Mouse (Mus musculus) heart, postnatal 14 days (tissue): ENCODE results near the gene Hist1h2br. TPM values are rescaled to one million over a fixed set of nuclear protein-coding genes. Genes with fewer than 3 reads are reported as not detected.
"Not testable (repeated sequence)": the region's sequence is repeated elsewhere in the genome, so short reads cannot be mapped to it uniquely, and the experiment has no call there.

Source experiments
- DNase-seq, 2 experiments: peaks; one replicate each; pipeline ENCODE4 v3.0.0; 2021 to 2022
- intact Hi-C: fragments of 180-260 bp; cut with DNase I; formaldehyde crosslinking; loops from one replicate; pipeline ENCODE4 v1.15.1; 2025
- long read RNA-seq, 2 experiments: library from polyadenylated mRNA; stranded (forward); transcript quantifications; one replicate each; pipeline ENCODE4 v2.0.0; 2021
- total RNA-seq, 2 experiments: library from RNA; stranded (reverse); gene quantifications; 2 replicates each; pipeline ENCODE4 v1.2.3; 2021

The Hist1h2br gene
- total RNA-seq = 100 to 1,000 TPM in 1 of 2 experiments, 10 to 100 TPM in 1; 52.5 to 108 TPM
- long read RNA-seq, experiment 1 = 0 reads
- long read RNA-seq, experiment 2, partial matches to known transcripts = 0 of 1 reads
- long read RNA-seq, experiment 2, other reads (novel, unspliced or antisense) = 0 of 1 reads

DNA sequence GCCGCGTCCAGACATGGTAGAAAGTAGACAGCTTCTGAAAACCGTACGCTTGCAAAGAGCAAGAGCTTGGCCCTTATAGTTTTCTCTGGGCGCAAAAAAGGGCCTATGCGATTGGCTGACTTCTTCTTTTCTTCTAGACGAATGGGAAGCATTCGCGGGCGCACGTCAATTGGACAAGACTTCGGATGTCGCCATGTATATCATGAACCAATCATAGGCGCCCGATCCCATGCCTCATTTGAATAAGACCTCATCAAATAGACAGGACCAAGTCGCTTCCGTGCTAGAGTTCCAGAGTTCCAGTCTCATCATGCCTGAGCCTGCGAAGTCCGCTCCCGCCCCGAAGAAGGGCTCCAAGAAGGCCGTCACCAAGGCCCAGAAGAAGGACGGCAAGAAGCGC lies at the start of gene Hist1h2br, which contains the start of gene Hist1h2ap:
Gene Hist1h2br (plus strand): TSS at position 283 of the 400 bp plus-strand sequence.
Gene Hist1h2ap (minus strand): TSS at position 47 of the 400 bp plus-strand sequence.
- DNase-seq, intact Hi-C loops: not testable (repeated sequence)

DNA sequence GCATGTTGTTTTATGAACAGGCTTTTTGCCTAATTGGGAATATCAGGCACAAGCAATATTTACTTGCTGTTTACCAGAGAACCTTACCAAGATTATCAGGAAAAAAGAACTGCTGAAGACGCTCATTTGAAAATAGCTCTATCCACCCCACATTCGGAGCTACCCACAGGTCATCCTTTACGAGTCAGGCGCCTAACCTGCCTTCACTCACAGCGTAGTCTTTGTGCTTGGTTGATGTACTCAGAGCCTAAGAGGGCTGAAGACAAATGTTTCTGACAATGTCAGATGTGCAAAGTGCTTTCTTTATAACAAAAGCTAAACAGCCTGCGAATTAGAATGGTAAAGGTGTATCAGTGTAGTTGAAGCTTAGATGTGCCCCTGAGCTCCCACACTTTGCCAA lies 49.2 kb upstream of the Hist1h2br start:
- DNase-seq = no peak
- intact Hi-C loops = no loop called here

DNA sequence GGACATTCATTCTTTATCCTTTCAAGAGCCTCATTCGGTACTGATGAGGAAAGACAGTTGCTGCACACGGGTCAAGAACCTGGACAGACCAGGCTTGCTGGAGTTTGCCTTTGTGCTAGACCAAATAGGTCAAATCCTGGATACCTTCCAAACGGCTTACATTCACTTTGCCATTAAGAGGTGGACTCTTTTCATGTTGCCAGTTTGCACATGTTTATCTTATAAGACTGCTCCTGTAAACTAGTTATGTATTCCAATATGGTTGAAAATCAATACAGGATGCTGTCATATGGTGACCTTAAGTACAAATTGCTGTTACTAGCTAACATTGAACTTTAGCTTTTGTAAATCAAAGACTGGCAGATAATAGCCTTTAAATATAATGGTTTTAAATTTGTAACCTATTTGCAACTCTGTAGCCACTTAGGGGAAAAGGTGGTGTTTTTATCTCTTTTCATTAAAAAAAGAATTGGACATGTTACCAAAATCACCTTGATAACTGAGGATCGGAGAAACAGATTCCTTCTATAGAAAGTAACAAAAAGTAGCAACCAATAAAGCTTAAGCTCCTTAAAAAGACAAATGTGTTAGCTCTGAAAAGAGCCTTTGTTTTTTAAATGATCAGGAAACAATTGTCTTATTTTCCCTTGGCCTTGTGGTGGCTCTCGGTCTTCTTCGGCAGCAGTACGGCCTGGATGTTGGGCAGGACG lies 47.2 kb upstream of the Hist1h2br start:
- no peak for DNase-seq
- intact Hi-C loops = no loop called here

DNA sequence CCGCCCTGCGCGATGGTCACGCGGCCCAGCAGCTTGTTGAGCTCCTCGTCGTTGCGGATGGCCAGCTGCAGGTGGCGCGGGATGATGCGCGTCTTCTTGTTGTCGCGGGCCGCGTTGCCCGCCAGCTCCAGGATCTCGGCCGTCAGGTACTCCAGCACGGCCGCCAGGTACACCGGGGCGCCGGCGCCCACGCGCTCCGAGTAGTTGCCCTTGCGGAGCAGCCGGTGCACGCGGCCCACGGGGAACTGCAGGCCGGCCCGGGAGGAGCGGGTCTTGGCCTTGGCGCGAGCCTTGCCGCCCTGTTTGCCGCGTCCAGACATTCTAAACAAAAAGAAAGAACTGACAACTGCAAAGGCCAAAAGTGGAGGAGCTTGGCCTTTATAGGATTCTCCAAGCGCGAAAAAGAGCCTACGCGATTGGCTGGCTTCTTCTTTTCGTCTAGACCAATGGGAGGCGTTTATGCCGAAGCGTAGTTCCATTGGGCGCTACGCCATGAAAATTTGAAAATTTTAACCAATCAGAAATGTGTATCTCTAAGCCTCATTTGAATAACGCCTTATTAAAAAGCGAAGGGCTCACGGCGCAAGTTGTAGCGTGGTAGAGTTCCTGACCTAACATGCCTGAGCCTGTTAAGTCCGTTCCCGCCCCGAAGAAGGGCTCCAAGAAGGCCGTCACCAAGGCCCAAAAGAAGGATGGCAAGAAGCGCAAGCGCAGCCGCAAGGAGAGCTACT lies 46.5 kb upstream of the Hist1h2br start, which contains the start of the genes Hist1h2an and Hist1h2bp:
Gene Hist1h2an (minus strand): TSS at position 320 of the 731 bp plus-strand sequence.
Gene Hist1h2bp (plus strand): TSS at position 563 of the 731 bp plus-strand sequence.
- intact Hi-C loops = not testable (repeated sequence)
- peak; percentile 77 to 87 for DNase-seq

DNA sequence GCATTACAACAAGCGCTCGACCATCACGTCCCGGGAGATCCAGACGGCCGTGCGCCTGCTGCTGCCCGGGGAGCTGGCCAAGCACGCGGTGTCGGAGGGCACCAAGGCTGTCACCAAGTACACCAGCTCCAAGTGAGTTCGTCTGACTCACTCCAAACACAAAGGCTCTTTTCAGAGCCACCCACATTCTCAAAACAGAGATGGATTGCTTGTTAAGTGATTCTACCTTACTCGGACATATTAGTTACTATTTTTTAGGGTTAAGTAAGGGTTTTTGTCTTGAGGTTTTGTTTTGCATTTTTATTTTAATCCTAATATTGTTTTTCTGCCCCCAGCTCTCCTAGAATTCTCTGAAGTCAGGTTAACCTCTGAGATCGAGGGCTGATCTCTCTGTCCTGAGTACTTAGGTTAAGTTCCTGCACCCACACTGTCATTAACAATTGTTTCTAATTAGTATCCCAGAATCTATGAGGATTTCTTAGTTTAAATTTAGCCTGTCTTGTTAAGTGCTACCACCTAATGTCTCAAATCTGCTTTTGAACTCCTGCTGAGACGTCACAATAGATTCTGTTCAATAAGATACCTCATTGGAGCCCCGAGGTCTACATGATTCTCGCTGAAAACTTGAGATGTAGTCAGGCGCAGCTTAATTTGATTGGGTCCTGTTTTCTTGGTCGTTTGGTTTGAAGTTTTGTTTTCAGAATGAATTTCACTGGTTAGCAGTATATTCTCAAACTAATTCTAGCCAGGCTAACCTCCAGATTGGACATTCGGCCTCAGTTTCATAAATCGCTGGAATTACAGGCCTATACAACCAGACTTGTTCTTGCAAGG lies 45.6 kb upstream of the Hist1h2br start:
- no peak for DNase-seq
- intact Hi-C loops = no loop called here

DNA sequence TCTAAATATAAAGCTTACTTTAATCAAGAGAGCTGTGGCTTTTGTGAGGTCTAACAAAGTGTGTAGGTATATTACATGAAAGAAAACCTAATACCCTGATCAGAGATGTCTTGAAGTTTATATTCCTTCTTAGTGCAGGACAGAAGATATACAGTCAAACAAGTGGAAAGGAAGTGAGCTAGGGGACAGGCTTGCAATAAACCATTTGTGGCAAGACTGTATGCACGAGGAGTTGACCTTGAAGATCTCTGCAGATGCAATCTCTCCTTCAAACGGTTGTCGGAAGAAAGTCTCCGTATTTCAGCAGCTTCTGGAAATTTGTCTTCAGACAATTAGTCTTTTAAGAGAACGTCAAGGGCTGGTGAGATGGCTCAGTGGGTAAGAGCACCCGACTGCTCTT lies 43.6 kb upstream of the Hist1h2br start:
- no peak for DNase-seq
- intact Hi-C loops = loop anchor here (10.0 kb wide), 1 partner anchor 55 kb away; no protein-coding TSS in a partner anchor

DNA sequence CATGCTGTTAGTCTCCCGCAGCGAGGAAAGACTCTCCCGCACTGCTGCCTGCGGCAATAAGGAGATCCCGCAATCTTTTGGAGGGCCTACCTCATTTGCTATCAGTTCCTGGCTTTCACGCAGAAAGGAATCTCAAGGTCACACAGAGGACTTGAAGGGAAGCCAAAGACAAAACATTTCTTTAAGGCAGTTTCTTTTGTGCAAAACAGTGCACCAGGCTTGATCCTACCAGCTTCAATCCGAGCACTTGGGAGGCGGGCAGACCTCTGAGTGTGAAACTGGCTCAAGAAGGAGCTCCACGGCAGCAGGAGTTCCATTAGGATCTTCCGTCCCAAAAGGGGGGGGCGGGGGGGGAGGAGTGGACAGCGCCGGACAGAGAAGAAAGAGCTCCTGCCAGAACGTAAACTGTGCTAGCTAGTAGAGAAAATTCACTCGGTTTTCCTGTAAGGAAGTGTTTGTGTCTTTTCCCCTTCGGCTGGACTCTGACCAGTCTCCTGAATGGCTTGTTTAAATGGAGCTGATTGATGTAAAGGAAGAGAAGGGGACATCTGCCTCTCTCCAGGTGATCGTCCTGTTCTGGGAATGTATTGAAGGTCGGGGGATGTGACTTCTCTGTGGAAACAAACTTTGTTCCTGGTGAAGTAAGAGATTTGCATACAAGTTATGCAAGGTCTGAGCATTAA lies 42.8 kb upstream of the Hist1h2br start:
- intact Hi-C loops = loop anchor here (10.0 kb wide), 1 partner anchor 54 kb away; no protein-coding TSS in a partner anchor
- DNase-seq = no peak

DNA sequence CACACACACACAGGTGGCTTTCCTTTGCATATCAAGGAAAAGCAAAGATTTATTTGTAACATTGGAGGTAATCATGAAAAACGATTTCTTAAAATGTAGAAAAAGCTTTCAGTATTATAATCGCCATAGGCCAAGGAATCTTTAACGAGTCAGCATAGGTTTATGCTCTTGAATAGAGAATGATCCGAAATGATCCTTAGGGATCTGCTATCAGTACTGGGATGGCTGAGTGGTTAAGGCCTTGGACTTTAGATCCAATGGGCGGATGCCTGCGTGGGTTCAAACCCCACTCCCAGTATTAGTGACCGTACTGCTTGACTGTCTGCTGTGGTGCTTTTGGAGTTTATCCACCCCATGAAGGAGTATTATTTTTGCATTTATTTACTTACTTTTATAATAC lies 38.0 kb upstream of the Hist1h2br start:
- DNase-seq = no peak
- intact Hi-C loops = loop anchor here (10.0 kb wide), 1 partner anchor 49 kb away; no protein-coding TSS in a partner anchor

DNA sequence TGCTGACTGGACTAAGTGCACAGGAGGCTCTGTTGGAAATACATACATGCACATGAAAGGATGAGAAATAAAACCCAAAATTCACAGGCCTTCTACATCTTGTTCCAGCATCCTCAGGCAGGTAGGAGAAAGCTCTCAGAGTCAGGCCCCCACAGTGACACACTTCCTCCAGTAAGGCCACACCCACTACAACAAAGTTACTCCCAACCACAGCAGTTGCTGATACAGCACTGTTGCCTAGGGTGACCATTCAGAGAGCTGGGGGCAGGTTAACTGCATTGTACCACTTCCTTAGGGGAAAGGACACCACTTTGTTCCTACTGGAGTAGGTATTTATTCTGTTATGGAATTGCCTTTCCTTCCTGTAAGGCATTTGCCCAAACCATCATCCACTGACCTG lies 36.4 kb upstream of the Hist1h2br start:
- DNase-seq = not testable (repeated sequence)
- intact Hi-C loops = loop anchor here (10.0 kb wide), 1 partner anchor 48 kb away; no protein-coding TSS in a partner anchor

DNA sequence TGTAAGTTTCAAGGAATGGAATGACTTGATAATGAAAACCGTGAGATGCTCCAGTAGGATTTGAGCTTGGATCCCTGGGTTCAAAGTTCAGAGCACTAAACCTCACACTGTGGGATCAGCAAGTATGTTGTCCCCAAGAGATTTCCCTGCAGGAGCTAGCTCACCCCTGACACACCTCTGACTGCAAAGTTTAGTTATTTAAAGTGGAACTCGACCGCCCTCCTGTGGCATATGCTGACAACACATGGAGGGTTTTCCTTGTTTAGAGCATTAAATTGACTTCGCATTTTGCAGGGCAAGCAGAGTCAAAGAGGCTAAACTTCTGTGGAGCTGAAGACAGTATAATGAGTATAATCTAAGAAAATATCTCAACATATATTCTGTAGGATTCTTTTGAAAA lies 30.5 kb upstream of the Hist1h2br start:
- intact Hi-C loops, DNase-seq: not testable (repeated sequence)

DNA sequence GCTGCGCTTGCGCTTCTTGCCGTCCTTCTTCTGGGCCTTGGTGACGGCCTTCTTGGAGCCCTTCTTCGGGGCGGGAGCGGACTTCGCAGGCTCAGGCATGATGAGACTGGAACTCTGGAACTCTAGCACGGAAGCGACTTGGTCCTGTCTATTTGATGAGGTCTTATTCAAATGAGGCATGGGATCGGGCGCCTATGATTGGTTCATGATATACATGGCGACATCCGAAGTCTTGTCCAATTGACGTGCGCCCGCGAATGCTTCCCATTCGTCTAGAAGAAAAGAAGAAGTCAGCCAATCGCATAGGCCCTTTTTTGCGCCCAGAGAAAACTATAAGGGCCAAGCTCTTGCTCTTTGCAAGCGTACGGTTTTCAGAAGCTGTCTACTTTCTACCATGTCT lies 23.5 kb upstream of the Hist1h2br start, which contains the start of the genes Hist1h2bq and Hist1h2ao:
Gene Hist1h2bq (minus strand): TSS at position 125 of the 400 bp plus-strand sequence.
Gene Hist1h2ao (plus strand): TSS at position 393 of the 400 bp plus-strand sequence.
- DNase-seq, intact Hi-C loops: not testable (repeated sequence)

DNA sequence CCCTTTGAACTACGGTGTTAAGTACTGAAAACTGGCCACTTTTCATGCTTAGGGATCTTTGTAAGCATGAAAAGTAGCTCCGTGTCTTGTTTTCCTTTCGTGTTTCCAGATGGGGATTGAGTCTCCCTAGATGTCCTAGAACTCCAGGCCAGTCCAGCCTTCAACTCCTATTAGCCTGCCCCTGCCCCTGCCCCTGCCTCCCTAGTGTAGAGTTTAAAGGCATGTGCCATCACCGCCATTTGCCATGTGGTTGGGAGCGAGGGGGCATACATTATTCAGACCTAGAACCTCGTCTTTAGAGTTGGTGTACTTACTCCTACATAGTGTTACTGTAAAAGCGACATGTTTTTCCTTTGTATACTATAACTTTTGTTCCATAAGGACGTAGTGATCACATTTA lies 22.5 kb upstream of the Hist1h2br start:
- DNase-seq, intact Hi-C loops: not testable (repeated sequence)

DNA sequence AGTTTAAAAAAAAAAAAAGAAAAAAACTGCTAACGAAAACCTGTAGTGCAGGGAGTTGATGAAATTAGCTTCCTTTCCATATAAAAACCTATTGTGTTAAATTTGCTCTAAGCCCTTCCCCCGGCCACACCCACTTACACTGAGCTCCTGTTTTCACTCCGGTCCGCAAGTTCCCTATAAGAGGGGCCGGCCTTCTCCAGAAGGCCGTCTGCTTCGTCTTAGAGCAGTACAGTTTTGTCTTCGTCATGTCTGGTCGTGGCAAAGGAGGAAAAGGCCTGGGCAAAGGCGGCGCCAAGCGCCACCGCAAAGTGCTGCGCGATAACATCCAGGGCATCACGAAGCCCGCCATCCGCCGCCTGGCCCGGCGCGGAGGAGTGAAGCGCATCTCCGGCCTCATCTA lies 22.0 kb upstream of the Hist1h2br start, which contains the start of gene Hist1h4m:
Gene Hist1h4m (plus strand): TSS at position 208 of the 400 bp plus-strand sequence.
- peak; percentile 22 to 34 for DNase-seq
- intact Hi-C loops = not testable (repeated sequence)

DNA sequence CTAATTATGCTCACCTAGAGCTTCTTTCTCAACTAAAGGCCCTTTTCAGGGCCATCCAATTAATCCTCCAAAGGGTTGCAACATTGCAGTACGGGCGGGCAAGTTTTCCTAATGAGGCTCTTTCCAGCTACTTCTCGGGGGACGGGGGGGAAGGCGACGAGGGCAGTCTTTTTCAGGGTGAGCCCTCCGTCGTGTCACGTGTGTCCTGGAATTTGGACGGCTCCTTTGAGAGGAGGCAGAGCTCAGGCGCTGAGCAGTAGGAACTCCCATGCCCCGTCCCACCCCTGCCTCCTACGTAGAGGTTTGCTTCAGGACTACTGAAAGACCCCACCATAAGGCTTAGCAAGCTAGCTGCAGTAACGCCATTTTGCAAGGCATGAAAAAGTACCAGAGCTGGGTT lies 21.5 kb upstream of the Hist1h2br start:
- DNase-seq, intact Hi-C loops: not testable (repeated sequence)

DNA sequence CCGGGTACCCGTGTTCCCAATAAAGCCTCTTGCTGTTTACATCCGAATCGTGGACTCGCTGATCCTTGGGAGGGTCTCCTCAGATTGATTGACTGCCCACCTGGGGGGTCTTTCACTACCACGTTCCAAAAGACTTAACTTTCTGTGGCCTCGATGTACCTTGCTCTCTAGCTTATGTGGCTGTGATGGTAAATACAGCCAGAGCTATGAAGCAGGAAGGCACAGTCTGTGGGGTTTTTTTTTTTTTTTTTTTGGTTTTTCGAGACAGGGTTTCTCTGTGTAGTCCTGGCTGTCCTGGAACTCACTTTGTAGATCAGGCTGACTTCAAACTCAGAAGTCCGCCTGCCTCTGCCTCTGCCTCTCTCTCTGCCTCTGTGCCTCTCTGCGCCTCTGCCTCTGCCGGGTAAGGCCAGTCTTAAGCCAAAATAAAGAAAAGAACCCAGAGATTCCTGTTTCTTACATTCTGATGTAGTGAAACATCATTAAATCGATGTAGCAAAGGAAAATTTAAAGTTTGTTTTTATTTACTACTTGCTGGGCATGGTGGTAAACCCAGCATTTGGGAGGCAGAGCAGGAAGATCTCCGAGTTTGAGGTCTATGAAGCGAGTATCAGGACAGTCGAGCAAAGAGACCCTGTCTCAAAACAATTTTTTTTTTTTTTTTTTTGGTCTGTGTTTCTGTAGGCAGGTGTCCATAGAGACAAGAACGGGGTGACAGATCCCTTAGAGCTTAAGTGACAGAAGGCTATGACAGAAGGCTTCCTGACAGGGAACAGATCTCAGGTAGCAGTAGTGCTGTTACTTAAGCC lies 13.3 kb upstream of the Hist1h2br start:
- intact Hi-C loops = loop anchor here (10.0 kb wide), 1 partner anchor 1935 kb away; the partner anchor contains the start of genes Hist1h2ab, Hist1h3b and Hist1h4b
- DNase-seq = not testable (repeated sequence)

DNA sequence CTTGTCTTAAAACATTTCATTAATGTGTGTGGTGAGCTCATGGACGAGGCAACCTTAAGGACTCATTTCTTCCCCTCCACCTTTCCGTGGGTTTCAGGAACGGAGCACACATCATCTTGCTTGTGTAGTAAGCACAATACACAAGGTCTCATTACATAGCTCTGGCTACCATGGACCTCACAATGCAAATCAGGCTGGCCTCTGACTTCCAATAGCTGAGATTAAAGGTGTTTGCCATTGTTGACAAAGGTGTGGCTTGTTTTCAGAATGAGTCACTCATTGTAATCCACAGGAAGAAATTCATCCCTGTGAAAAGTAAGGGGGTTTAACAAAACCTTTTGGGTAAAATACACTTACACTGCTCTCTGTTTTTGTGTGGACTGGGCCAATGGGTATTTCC lies 5.0 kb upstream of the Hist1h2br start:
- intact Hi-C loops = loop anchor here (10.0 kb wide), 1 partner anchor 1926 kb away; the partner anchor contains the start of genes Hist1h2ab, Hist1h3b and Hist1h4b
- DNase-seq = no peak

DNA sequence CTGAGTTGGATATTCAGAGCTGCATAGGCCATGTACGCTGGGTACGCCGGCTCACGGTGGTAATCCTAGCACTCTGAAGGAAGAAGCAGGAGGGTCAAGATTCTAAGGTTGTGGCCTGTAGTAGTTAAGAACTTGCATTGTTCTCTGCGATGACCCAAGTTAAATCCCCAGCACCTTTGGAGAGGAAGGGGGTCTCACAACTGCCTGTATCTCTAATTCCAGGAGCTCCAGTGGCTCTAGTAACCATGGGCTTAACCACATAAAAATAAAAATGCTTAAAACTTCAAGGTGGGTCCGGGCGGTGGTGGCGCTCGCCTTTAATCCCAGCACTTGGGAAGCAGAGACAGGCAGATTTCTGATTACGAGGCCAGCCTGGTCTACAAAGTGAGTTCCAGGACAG lies 3.2 kb upstream of the Hist1h2br start:
- intact Hi-C loops = no loop called here
- DNase-seq = no peak
